Mouse (Mus musculus) mesoderm, embryonic 11.5 days (tissue): ENCODE measurements at regions not wholly inside any gene's neighbourhood (a gene's known extent, or its start where the extent isn't known, plus 50 kb on each side); places are given as distances from the start of the nearest gene placed in this dataset.

Source experiments
- DNase-seq: peaks from one replicate; pipeline ENCODE4 v3.0.0-alpha.2; 2012; ENCODE audit warnings: low read depth, low spot score

- DNase-seq: no peak
These were observed 1672.1 kb downstream of the 4930444P10Rik start for GRCm38 (mm10) chr1:14421030-14421429.

GRCm38 (mm10) chr1:14413826-14414445 is 1679.2 kb downstream of the 4930444P10Rik start:
- DNase-seq: no peak

GRCm38 (mm10) chr1:14369957-14370833 is 1722.9 kb downstream of the 4930444P10Rik start:
- DNase-seq: no peak

- peak; percentile 39 for DNase-seq
These were observed 1733.0 kb downstream of the 4930444P10Rik start for GRCm38 (mm10) chr1:14359998-14360640.
